Mouse (Mus musculus): ENCODE measurements around the gene Hsd17b10.

Gene Hsd17b10

DNA sequence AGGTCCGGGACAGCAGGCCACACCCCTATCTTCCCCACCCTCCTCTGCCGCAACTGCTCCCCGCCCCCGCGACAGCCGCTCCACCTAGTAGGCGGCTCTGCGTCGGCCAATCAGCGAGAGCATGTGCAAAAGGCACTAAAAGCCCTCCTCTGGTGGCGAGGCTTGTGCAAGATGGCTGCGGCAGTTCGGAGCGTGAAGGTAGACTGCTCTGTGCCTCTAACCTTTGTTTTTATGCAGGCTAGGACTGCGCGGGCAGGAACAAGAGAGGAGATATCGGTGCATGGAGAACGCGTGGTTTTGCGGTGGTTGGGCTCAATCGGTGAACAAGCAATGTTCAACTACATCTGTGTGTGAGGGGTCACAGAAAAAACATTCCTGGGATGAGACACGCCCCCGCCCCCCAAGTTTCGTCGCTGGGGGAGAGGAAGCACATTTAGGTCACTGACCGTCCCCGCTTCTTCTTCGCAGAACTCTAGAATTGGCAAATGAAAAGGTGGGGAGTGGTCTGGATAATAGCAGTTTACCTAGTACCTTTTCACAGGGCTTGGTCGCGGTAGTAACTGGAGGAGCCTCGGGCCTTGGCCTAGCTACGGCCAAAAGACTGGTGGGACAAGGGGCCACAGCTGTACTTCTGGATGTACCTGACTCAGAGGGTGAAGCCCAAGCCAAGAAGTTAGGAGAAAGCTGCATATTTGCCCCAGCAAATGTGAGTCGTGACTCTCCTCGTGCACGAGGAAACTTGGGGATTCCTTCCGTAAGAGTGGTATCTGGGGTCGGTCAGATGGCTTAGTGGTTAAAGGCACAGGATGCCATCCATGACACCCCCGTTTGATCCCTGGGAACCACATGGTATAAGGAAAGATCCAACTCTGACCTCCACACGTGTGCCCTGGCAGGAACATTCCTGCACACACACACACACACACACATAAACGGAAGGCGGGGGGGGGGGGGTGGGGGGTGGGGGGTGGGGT is at the start of gene Hsd17b10:
Hsd17b10 (plus strand) TSS at position 109 of the 974 bp plus-strand sequence.
- DNase-seq (ENCODE audit: low read depth), result peak; percentile 51

DNA sequence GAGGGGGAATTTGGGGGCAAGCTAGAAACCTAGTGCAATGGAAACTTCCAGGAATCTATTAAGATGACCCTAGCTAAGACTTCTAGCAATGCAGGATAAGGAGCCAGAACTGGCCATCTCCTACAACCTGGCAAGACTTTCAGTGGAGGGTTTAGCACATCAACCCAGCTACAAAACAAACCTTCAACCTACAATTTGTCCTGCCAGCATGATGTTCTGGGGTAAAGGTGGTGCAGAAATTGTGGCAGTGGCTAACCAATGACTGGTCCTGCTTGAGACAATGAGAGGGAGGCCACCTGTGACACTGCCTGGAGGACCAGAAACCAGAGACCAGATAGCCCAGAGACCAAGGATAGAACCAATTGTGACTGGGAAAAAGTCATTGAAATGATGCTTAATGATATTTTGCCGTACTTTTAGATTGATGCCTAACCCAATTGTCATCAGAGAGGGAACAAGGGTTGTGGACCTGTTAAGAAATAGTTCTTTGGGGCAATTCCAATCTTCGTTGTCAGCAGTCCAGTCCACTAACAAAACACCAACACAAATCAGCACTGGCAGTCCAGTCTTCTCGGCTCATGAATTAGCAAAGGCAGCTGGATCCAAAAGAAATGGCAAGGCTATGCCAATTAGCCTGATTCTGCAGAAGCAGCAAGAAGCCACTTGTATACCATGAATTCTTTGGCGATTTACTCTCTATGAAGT is 2.5 kb upstream of the Hsd17b10 start:
- no peak for DNase-seq (ENCODE audit: low read depth)

DNA sequence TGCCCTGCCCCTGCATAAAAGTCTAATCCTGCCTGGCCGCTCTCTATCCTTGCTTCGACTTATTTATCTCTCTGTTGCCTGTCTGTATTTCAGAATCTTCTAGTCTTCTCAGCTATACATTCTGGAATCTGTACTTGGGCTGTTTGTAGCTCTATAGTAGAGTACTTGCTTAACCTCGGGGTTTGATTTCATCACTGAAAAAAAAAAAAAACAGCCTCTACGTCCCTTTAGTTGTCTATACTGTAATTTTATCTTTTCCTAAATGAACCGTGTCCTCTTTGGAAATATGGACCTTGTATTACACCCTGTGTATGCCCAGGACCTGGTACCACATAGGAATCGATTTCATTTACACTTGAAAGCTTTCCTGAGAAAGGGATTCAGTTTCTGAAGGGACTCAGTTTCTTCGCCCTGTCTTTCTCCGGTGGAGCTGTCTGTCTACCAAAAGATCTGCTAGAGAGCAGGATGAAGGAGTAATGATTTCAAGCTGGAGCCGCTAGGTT is 412 bp upstream of the Hsd17b10 start:
- no peak for DNase-seq (ENCODE audit: low read depth)

DNA sequence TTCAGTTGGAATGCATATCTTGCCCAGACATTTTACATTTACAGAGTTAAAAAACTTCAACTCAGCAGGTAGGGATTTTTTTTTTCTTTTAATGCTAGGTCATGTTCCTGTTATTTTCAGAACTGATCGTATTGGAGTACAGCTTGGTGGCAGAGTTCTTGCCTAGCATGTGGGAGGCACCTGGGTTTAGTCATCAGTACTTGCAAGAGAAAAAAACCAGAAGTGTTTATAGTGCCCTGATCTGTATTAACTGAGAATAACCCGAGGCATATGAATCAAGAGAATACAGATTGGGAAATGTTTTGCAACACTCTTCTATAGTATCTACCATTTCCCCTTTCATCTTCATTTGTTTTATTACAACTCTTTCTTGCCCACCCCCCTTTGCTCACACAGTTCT is 1.2 kb downstream of the Hsd17b10 start:
- DNase-seq (ENCODE audit: low read depth), result no peak

DNA sequence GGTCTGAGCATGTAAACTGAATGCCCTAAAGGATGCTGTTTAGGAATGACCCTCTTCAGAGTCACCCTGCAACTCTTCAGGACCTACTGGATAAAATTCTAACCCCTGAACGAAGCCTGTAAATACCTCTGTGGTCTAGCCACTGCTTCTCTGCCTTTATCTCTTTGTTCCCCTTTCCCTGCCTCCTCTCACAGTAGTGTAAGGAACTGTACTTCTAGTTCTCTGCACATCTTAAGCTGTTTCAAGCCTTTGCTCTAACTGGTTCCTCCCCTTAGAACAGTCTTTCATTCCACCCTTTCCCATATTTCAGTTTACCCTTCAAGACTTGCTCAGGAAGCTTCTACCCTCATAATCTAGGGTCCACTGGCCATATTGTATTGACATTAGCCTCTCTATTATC is 6.2 kb downstream of the Hsd17b10 start:
- DNase-seq (ENCODE audit: low read depth), result no peak

DNA sequence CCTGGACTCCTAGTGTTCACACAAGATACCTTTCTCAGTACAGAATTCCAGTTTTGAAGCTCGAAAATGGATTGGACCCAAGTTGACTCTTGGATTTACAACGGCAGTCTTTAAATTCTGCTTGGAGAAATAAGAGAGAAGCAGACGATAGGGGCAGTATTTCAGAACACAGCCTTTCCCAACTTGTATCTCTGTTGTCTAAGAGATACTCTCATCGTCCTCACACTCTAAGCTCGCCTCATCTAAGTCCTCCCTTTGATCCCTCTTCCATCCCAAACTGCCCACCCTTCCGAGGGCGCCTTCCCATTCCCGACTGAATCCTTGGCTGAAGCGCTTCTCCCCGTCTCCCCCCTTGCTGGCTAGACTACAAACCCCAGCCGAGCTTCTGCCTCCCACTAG is 14.1 kb downstream of the Hsd17b10 start:
- no peak for DNase-seq (ENCODE audit: low read depth)

DNA sequence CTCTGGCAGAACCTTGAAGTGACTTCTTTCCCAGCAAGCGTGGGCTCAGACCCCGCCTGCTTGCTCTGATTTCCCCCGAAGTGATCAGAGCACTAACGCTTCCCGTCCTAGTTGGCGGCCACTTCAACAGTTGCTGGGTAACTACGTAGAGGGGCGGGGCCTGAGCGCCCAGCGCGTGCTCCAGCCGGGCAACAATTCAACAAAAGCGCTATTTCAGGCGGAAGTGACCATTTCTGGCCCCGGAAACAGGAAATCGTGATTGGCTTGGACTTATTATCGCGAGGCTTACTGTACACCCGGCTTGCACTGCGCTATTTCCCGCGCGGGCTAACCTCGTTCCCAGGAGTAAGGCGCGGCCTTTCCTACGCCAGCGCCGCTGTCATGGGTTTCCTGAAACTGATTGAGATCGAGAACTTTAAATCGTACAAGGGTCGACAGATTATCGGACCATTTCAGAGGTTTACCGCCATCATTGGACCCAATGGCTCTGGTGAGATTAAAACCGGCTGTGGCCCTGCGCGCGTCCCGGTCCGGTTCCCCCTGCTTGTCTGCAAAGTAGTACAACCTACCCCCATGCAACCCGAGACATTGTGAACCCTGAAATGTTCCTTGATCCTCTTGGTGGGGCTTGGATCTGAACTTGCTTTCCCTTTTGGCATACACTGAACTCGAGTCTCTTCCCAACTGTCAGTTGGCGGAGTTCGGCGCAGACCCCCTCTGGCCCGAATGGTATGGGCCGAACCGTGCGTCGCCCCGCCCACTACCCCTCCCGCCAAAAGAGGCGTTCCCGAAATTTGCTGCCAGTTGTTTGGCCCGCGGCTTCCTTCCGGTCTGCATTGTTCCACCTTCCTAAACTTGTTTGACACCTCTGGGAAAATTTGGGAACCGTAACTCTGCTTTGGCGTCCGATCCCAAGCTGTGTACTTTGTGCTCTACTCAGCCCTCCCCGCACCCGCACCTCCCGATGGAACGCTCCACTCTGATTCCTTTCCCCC is 14.8 kb downstream of the Hsd17b10 start, which contains the start of the genes Ribc1 and Smc1a:
Ribc1 (minus strand) TSS at position 145 of the 995 bp plus-strand sequence.
Smc1a (plus strand) TSS at position 278 of the 995 bp plus-strand sequence.
- DNase-seq (ENCODE audit: low read depth), result peak; percentile 87

DNA sequence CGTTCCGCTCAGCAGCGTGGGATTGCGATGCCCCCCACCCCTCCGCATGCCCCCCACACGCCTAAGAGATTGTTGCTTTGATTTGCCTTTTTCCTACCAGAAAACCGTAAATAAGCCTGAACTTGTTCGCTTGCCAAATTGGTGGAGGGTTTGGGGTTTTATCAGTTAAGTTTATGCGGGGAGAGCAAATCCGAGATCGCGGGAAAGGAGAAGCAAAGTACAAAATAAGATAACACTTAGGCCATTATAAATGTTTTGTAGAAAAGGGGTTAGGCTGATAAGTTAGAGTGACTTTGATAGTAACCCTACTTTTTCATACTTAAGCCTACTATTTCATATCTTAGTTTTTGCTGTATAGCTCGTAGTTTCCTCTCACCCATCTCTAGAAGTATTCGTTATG is 15.5 kb downstream of the Hsd17b10 start:
- no peak for DNase-seq (ENCODE audit: low read depth)

DNA sequence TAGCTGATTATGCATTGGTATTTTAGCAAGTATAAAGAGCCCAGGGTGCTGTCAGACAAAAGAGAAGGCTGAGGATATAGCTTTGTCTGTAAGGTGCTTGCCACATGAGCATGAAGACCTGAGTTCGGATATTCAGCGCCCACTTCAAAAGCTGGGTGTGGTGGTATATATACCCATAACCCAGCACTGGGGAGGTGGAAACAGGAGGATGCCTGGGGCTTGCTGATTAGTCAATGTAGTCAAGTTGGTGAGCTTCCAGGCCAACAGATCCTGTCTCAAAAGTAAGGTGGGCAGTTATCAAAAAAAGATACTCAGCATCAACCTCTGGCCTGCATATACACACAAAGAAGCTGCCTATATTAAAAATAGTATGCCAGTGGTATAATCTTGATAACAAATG is 17.6 kb downstream of the Hsd17b10 start:
- DNase-seq (ENCODE audit: low read depth), result no peak

DNA sequence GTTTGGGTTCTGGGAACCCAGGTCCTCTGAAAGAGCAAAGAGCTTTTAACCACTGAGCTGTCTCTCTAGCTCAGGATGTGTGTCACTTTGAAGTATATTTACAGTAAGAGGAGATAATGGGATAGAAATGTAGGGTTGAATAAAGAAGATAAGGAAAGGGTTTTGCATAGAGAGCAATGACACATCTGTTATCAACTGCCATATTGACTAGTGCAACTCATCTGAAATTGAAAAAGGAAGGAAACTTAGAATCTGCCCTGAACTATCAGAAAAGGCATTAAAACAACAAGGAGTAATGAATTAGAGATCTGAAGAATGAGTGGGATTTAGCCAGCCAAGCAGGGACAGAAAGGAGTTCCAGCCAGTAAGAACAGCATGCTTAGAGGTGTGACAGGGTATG is 38.2 kb downstream of the Hsd17b10 start:
- no peak for DNase-seq (ENCODE audit: low read depth)

DNA sequence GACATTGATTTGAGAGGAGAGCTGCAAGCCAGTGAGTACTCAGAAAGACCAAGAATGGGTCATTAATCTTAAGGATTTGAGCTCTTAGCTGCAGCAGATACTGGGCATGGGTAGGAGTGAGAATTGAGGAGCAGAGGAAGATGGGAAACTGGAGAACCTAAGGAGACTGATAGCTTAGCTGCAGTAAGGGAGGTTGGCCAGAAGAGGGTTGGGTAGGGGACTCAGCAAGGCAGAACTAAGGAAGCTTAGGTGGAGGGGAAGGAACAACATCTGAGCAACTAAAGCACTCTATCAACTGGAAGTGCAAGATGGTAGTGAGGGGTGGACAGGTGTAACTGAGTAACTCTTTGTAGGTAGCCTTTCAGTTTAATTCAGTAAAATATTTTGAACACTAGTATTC is 45.6 kb downstream of the Hsd17b10 start:
- DNase-seq (ENCODE audit: low read depth), result no peak

DNA sequence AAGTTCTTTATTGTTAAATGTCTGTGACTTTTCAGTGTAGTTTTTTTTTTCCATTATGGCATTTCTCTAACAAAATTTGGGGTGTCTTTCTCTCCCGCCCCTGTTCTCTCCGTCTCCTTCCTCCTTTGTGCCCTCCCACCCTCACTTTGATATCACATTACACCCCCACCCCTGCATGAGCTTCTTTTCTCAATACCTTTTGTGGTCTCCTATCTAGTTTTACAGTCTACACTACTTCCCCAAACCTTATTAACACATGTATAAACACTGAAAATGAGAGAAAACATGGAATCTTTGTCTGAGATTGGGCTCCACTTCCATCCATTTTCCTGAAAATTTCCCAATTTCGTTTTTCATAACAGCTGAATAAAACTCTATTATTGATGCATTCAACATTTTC is 50.9 kb downstream of the Hsd17b10 start:
- DNase-seq (ENCODE audit: low read depth), result no peak

Measured in fibroblast of lung, adult 2 months (primary cell).